Mouse (Mus musculus) kidney, adult 2 months (tissue): ENCODE measurements around the gene Sla2. TPM values are rescaled to one million over a fixed set of nuclear protein-coding genes. Genes with fewer than 3 reads are reported as not detected.

Experiments
- DNase-seq: peaks from one replicate; pipeline ENCODE4 v3.0.0; 2021
- H3K27ac ChIP-seq: fragments of 200-500 bp; 2 replicates; pipeline ENCODE4 v1.5.1; 2012; ENCODE audit warnings: low read depth, low read length, control low read depth, inconsistent platforms; ENCODE audit not compliant: insufficient read depth
- H3K27me3 ChIP-seq: fragments of 200-500 bp; replicated peaks from 2 replicates; pipeline ENCODE4 v1.6.1; 2012; ENCODE audit warnings: mild to moderate bottlenecking, moderate library complexity, low read length, inconsistent platforms; ENCODE audit not compliant: control insufficient read depth, insufficient read depth
- H3K36me3 ChIP-seq: fragments of 200-500 bp; 2 replicates; pipeline ENCODE4 v1.6.1; 2012; ENCODE audit warnings: mild to moderate bottlenecking, moderate library complexity, low read length, inconsistent platforms; ENCODE audit not compliant: control insufficient read depth, insufficient read depth
- H3K4me1 ChIP-seq: fragments of 200-500 bp; 2 replicates; pipeline ENCODE4 v1.6.1; 2011; ENCODE audit warnings: low read length; ENCODE audit not compliant: control insufficient read depth, insufficient read depth
- H3K4me3 ChIP-seq: fragments of 200-500 bp; 2 replicates; pipeline ENCODE4 v1.5.1; 2011; ENCODE audit warnings: mild to moderate bottlenecking, low read depth, low read length, control low read depth; ENCODE audit not compliant: insufficient read depth
- CTCF ChIP-seq: fragments of 200-500 bp; conservative IDR thresholded peaks from 2 replicates; pipeline ENCODE4 v1.5.1; 2011; ENCODE audit warnings: low read depth, mild to moderate bottlenecking, control low read depth, low read length, moderate library complexity, mixed read lengths; ENCODE audit not compliant: insufficient read depth, insufficient read length
- POLR2A ChIP-seq: fragments of 200-500 bp; IDR thresholded peaks from one replicate; pipeline ENCODE4 v1.6.1; 2011; ENCODE audit warnings: low read depth, low read length, control low read depth
- WGBS: fragments of 180-500 bp; shearing (Covaris S2); methylation state at CpG from one replicate; pipeline ENCODE4 v1.1.7; 2018; 5-methylcytosine and 5-hydroxymethylcytosine counted together
- polyA plus RNA-seq: library from polyadenylated mRNA; depleted of rRNA; stranded (reverse); fragments of >200 nt; gene quantifications from 2 replicates; pipeline ENCODE4 v1.2.3, GENCODE M21; 2012

Sla2 gene
- polyA plus RNA-seq, 1 experiment = 0.67 TPM

DNA sequence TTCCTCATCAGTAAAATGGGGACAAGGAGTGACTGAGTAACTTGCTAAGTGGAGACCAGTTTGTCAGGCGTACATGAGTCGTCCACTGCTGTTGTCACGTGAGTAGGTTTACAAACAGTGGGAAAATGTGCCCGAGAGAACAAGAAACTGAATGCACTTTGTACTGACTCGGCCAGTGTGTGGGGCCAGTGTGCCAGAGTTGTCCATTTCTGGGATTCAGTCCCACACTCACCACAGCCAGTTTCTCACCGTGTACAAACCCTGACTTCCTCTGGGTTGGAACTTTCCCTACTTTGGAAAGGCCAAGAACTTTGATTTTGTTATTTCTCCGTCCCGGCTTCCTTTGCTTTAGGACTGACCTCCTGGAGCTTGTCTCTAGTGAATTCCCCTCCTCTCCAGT is 18.0 kb downstream of the Sla2 start:
- H3K36me3 ChIP-seq = no peaks in the 10 kb centered on the region; the same call in 1 of the 2 replicates
- peak; percentile 90 for DNase-seq
- H3K27ac ChIP-seq = no peak overlapping the region
- no peak for TF ChIP-seq CTCF
- TF ChIP-seq POLR2A = no peak
- H3K4me1 ChIP-seq = peaks cover 7% of the 10 kb centered on the region; the same call in 1 of the 2 replicates
- H3K4me3 ChIP-seq = no peak overlapping the region
- WGBS = 37% methylated on average over 8 of the region's 8 CpGs
- H3K27me3 ChIP-seq = no peaks in the 10 kb centered on the region

DNA sequence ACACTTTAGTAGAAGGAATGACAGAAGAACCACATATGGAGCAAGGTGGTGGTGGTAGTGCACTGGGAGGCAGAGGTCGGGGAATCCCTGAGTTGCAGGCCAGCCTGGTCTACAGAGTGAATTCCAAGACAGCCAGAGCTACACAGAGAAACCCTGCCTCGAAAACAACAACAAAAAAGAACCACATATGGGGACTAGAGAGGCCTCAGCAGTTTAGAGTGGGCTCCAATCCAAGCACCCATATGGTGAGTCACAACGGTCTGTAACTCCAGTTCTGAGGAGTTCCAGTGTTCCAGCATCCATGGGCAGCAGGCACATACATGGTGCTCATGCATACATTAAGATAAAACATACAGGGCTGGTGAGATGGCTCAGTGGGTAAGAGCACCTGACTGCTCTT is 22.5 kb downstream of the Sla2 start:
- WGBS = 46% methylated on average over 3 of the region's 3 CpGs
- Histone ChIP-seq H3K27me3 (no peaks in the 10 kb centered on the region), H3K27ac (no peak overlapping the region; the same call in 1 of the 2 replicates), H3K4me1 (peaks cover 7% of the 10 kb centered on the region; the same call in 1 of the 2 replicates), H3K4me3 (no peak overlapping the region), H3K36me3 (no peaks in the 10 kb centered on the region; the same call in 1 of the 2 replicates)
- DNase-seq = no peak
- TF ChIP-seq CTCF (no peak), POLR2A (no peak)

DNA sequence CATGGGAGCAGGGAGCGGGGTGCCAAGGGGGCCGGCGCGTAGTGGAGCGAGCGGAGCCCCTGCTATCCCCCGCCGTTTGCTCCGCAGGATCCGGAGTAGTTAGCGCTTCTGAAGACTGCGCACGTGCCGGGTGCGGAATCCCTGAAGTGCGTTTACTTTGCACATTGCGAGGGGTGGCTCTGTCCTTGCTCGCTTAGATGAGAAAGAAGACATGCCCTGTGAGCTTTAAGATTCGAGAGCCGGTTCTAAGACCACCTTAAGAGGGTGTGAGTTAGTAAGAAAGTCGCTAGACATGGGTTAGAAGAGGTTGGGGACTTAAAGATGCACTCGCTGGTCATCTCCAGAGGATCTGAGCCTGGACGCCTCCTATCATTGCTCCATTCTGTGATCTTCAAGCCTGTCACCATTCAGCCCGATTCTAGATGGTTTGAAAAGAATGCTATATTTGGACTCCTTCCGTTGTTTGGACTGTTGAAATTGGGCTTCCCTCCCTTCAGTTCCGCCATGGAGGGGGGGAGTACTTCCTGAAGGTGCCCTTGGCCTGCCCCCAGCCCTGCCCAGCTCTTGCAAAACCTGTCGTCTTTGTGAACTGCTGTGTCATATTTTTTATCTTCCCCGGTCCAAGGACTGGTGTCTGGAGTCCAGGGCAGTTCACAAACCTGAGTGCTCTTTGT is 23.4 kb downstream of the Sla2 start:
- H3K36me3 ChIP-seq = no peaks in the 10 kb centered on the region; the same call in 1 of the 2 replicates
- no peaks in the 10 kb centered on the region for H3K27me3 ChIP-seq
- peaks cover 5% of the 10 kb centered on the region; the same call in 1 of the 2 replicates for H3K4me1 ChIP-seq
- H3K27ac ChIP-seq = peak overlapping the region; percentile 82
- TF ChIP-seq POLR2A (no peak), CTCF (no peak)
- WGBS = 2% methylated on average over 28 of the region's 28 CpGs
- peak; percentile 79 for DNase-seq
- peak overlapping the region; percentile 81 for H3K4me3 ChIP-seq

DNA sequence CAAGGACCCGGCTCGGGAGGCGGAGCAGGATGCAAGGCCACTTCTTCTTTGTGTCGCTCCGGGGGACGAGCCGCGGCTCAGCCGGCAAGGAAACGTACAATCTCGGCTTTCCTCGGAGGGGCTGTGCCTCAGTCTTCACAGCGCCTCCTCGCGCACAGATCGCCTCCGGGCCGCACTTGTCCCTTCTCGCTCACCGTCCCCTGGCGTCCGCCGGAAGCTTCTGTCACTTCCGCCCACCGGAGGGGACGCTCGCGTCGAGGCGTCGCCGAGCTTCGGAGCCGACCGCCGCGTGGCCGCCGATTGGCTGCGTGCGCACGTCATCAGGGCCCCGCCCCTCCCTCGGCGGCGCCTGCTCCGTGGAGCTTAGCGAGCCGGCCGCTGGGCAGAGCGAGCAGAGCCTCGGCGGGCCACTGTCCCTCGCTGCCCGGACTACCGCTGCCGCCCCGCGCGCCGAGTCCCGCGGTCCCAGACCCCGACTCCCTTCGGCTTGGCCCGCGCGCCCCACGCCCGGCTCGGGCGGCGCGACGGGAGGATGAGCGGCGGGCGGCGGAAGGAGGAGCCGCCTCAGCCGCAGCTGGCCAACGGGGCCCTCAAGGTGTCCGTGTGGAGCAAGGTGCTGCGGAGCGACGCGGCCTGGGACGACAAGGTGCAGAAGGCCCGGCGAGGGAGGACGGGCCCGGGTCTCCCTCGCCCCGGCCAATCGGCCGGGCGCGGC is 24.1 kb downstream of the Sla2 start, which contains the start of gene Rab5if:
Gene Rab5if (plus strand): TSS at position 357 of the 715 bp plus-strand sequence.
- Histone ChIP-seq H3K27me3 (no peaks in the 10 kb centered on the region), H3K4me1 (peaks cover 3% of the 10 kb centered on the region; the same call in 1 of the 2 replicates), H3K4me3 (peak within 1 kb of the TSS; percentile 81), H3K36me3 (no peaks in the 10 kb centered on the region; the same call in 1 of the 2 replicates), H3K27ac (peak within 1 kb of the TSS; percentile 82)
- DNase-seq = peak; percentile 98
- under 1% methylated on average over 98 of the region's 98 CpGs for WGBS
- TF ChIP-seq POLR2A (peak; percentile 31), CTCF (peak; percentile 53)

GRCm38 (mm10) chr2:156862041-156862717 is 24.8 kb downstream of the Sla2 start:
- Histone ChIP-seq H3K4me3 (peak overlapping the region; percentile 81), H3K27me3 (no peaks in the 10 kb centered on the region), H3K4me1 (peaks cover 3% of the 10 kb centered on the region; the same call in 1 of the 2 replicates), H3K36me3 (no peaks in the 10 kb centered on the region; the same call in 1 of the 2 replicates), H3K27ac (peak overlapping the region; percentile 82)
- TF ChIP-seq POLR2A (no peak), CTCF (no peak)
- DNase-seq = peak; percentile 61
- under 1% methylated on average over 19 of the region's 19 CpGs for WGBS

DNA sequence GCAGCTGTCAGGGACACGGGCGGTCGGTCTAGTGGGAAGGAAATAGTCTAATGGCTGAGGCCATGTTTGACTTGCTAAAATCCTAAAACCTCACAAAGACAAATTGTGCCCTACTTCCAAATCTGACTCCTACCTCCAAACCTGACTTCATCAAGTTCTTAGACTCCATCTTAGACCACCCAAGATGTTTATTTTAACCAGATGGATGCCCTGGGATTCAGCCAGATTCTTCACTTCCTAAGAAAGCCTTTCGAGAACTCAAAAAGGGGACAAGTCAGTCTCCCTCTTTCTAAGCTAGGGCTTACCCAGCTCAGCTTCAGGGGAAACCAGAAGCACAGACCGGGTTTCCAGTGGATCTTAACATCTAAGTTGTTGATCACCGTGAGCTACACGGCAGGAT is 28.3 kb downstream of the Sla2 start:
- DNase-seq = no peak
- 75% methylated on average over 7 of the region's 7 CpGs for WGBS
- Histone ChIP-seq H3K27ac (no peak overlapping the region), H3K4me3 (no peak overlapping the region), H3K4me1 (no peaks in the 10 kb centered on the region), H3K27me3 (no peaks in the 10 kb centered on the region), H3K36me3 (no peaks in the 10 kb centered on the region)
- no peak for TF ChIP-seq CTCF
- TF ChIP-seq POLR2A = no peak
